Mouse (Mus musculus) CH12.LX (cell line): Measurements from ENCODE around the gene Gsta3.

Source experiments
- CTCF ChIP-seq, 2 experiments: IDR thresholded peaks in 1 of 2; conservative IDR thresholded peaks in 1 of 2; 2 replicates each; pipeline ENCODE4 v1.5.1; 2011 to 2012; ENCODE audit warnings: low read depth in 2 of 2, low read length in 2 of 2, improper control_type of control experiment in 1 of 2, inconsistent platforms in 1 of 2, mild to moderate bottlenecking in 1 of 2, moderate library complexity in 1 of 2
- ELF1 ChIP-seq: IDR thresholded peaks from 2 replicates; pipeline ENCODE4 v1.6.1; 2014; ENCODE audit warnings: low read depth, mild to moderate bottlenecking, inconsistent platforms, low read length, improper control_type of control experiment
- EP300 ChIP-seq: IDR thresholded peaks from 2 replicates; pipeline ENCODE4 v1.6.1; 2011; ENCODE audit warnings: low read length, improper control_type of control experiment
- HCFC1 ChIP-seq: IDR thresholded peaks from 2 replicates; pipeline ENCODE4 v1.6.1; 2012; ENCODE audit warnings: low read depth, mild to moderate bottlenecking, inconsistent platforms, low read length, improper control_type of control experiment
- JUND ChIP-seq: conservative IDR thresholded peaks from 2 replicates; pipeline ENCODE4 v1.6.1; 2011; ENCODE audit warnings: low read depth, low read length, improper control_type of control experiment
- MAX ChIP-seq: IDR thresholded peaks from 2 replicates; pipeline ENCODE4 v1.6.1; 2011; ENCODE audit warnings: low read length, improper control_type of control experiment
- MAZ ChIP-seq: IDR thresholded peaks from 2 replicates; pipeline ENCODE4 v1.6.1; 2012; ENCODE audit warnings: low read depth, mild to moderate bottlenecking, inconsistent platforms, low read length, improper control_type of control experiment, moderate library complexity
- MXI1 ChIP-seq: IDR thresholded peaks from 2 replicates; pipeline ENCODE4 v1.6.1; 2011; ENCODE audit warnings: mild to moderate bottlenecking, low read depth, low read length, improper control_type of control experiment
- NELFE ChIP-seq: IDR thresholded peaks from 2 replicates; pipeline ENCODE4 v1.6.1; 2011; ENCODE audit warnings: low read depth, low read length, improper control_type of control experiment
- NRF1 ChIP-seq: IDR thresholded peaks from 2 replicates; pipeline ENCODE4 v1.6.1; 2014; ENCODE audit warnings: low read depth, mild to moderate bottlenecking, inconsistent platforms, low read length, improper control_type of control experiment, moderate library complexity
- POLR2A ChIP-seq: IDR thresholded peaks from 2 replicates; pipeline ENCODE4 v1.6.1; 2011; ENCODE audit warnings: low read depth, mild to moderate bottlenecking, improper control_type of control experiment, low read length
- POLR2AphosphoS2 ChIP-seq: IDR thresholded peaks from 2 replicates; pipeline ENCODE4 v1.6.1; 2011; ENCODE audit warnings: low read depth, low read length, improper control_type of control experiment
- RAD21 ChIP-seq: IDR thresholded peaks from 2 replicates; pipeline ENCODE4 v1.6.1; 2011; ENCODE audit warnings: low read depth, mild to moderate bottlenecking, low read length, improper control_type of control experiment, moderate library complexity
- ZNF384 ChIP-seq: IDR thresholded peaks from 2 replicates; pipeline ENCODE4 v1.6.1; 2012; ENCODE audit warnings: low read depth, low read length, improper control_type of control experiment, inconsistent platforms

DNA sequence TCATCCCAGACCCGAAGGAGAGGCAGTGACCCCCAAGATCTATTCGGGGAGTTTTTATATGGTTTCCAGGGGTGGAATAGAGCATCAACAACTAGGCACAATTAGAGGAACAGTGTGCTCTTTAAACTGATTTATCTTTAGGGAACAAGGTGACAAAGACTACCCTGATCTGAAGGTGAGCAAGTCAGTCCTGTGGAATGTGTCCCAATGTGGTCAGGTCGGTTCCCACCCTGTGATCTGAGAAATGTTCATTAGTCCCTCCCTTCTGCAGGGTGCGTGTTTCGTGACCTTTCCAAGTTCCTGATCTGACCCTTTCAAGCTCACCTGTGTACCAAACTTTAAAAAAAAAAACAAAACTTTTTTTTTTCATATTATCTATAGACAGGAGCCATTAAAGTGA lies 16.5 kb downstream of the Gsta3 start:
- no peak for TF ChIP-seq ZNF384
- no peak for TF ChIP-seq POLR2A
- TF ChIP-seq MAZ = no peak
- TF ChIP-seq EP300 = no peak
- no peak for TF ChIP-seq CTCF (conservative IDR thresholded peaks at IDR 0.05 in 1 of 2, IDR thresholded peaks at IDR 0.05 in 1 of 2; ENCODE audit: low read depth in 2 of 2, low read length in 2 of 2)
- TF ChIP-seq NELFE = no peak
- no peak for TF ChIP-seq JUND
- TF ChIP-seq MAX = no peak
- no peak for TF ChIP-seq RAD21
- TF ChIP-seq ELF1 = no peak
- TF ChIP-seq POLR2AphosphoS2 = no peak
- no peak for TF ChIP-seq HCFC1
- TF ChIP-seq MXI1 = no peak
- TF ChIP-seq NRF1 = no peak
